Mouse (Mus musculus): ENCODE measurements around the gene Clcn1. TPM values are rescaled to one million over a fixed set of nuclear protein-coding genes. Genes with fewer than 3 reads are reported as not detected.

Clcn1 gene
- polyA plus RNA-seq, 1 experiment = 1.00 TPM

- Histone ChIP-seq H3K4me3 (ENCODE audit: control insufficient read depth, insufficient read depth, low read length) (no peak overlapping the region), H3K4me1 (replicated peaks; ENCODE audit: control insufficient read depth, insufficient read depth, low read length) (peaks cover 18% of the 10 kb centered on the region), H3K27me3 (ENCODE audit: control insufficient read depth, insufficient read depth, low read length) (no peaks in the 10 kb centered on the region), H3K36me3 (ENCODE audit: control insufficient read depth, insufficient read depth, low read length) (peaks cover 35% of the 10 kb centered on the region), H3K27ac (ENCODE audit: control insufficient read depth, insufficient read depth, low read length) (no peak overlapping the region)
- 85% methylated on average over 5 of the region's 5 CpGs for WGBS
- no peak for TF ChIP-seq POLR2A (IDR thresholded peaks at IDR 0.05; ENCODE audit: control insufficient read depth, extremely low read depth, insufficient read depth, low read length, poor library complexity)
- TF ChIP-seq CTCF (IDR thresholded peaks at IDR 0.05; ENCODE audit: borderline replicate concordance, control insufficient read depth, extremely low read depth, insufficient read depth, low read length, poor library complexity) = no peak
- DNase-seq = no peak
Measured at GRCm38 (mm10) chr6:42356913-42357312, 70.4 kb downstream of the Clcn1 start.

GRCm38 (mm10) chr6:42357901-42358300, 71.4 kb downstream of the Clcn1 start:
- no peak for DNase-seq

GRCm38 (mm10) chr6:42358901-42359300, 72.4 kb downstream of the Clcn1 start:
- TF ChIP-seq POLR2A (IDR thresholded peaks at IDR 0.05; ENCODE audit: control insufficient read depth, extremely low read depth, insufficient read depth, low read length, poor library complexity) = no peak
- Histone ChIP-seq H3K36me3 (ENCODE audit: control insufficient read depth, insufficient read depth, low read length) (peaks cover 35% of the 10 kb centered on the region), H3K4me1 (replicated peaks; ENCODE audit: control insufficient read depth, insufficient read depth, low read length) (peaks cover 8% of the 10 kb centered on the region), H3K27me3 (ENCODE audit: control insufficient read depth, insufficient read depth, low read length) (no peaks in the 10 kb centered on the region), H3K4me3 (ENCODE audit: control insufficient read depth, insufficient read depth, low read length) (no peak overlapping the region), H3K27ac (ENCODE audit: control insufficient read depth, insufficient read depth, low read length) (no peak overlapping the region)
- WGBS = 96% methylated on average over 12 of the region's 12 CpGs
- no peak for DNase-seq

More at GRCm38 (mm10) chr6:42357901-42358300, 71.4 kb downstream of the Clcn1 start:
- Histone ChIP-seq H3K4me3 (ENCODE audit: control insufficient read depth, insufficient read depth, low read length) (no peak overlapping the region), H3K4me1 (replicated peaks; ENCODE audit: control insufficient read depth, insufficient read depth, low read length) (peaks cover 14% of the 10 kb centered on the region), H3K27me3 (ENCODE audit: control insufficient read depth, insufficient read depth, low read length) (no peaks in the 10 kb centered on the region), H3K36me3 (ENCODE audit: control insufficient read depth, insufficient read depth, low read length) (peaks cover 35% of the 10 kb centered on the region), H3K27ac (ENCODE audit: control insufficient read depth, insufficient read depth, low read length) (no peak overlapping the region)
- WGBS = 95% methylated on average over 6 of the region's 6 CpGs
- no peak for TF ChIP-seq CTCF (IDR thresholded peaks at IDR 0.05; ENCODE audit: borderline replicate concordance, control insufficient read depth, extremely low read depth, insufficient read depth, low read length, poor library complexity)
- no peak for TF ChIP-seq POLR2A (IDR thresholded peaks at IDR 0.05; ENCODE audit: control insufficient read depth, extremely low read depth, insufficient read depth, low read length, poor library complexity)

- no peak for TF ChIP-seq CTCF (IDR thresholded peaks at IDR 0.05; ENCODE audit: borderline replicate concordance, control insufficient read depth, extremely low read depth, insufficient read depth, low read length, poor library complexity)
- no peak for TF ChIP-seq POLR2A (IDR thresholded peaks at IDR 0.05; ENCODE audit: control insufficient read depth, extremely low read depth, insufficient read depth, low read length, poor library complexity)
- Histone ChIP-seq H3K36me3 (ENCODE audit: control insufficient read depth, insufficient read depth, low read length) (peaks cover 35% of the 10 kb centered on the region), H3K27ac (ENCODE audit: control insufficient read depth, insufficient read depth, low read length) (no peak overlapping the region), H3K4me3 (ENCODE audit: control insufficient read depth, insufficient read depth, low read length) (no peak overlapping the region), H3K27me3 (ENCODE audit: control insufficient read depth, insufficient read depth, low read length) (no peaks in the 10 kb centered on the region), H3K4me1 (replicated peaks; ENCODE audit: control insufficient read depth, insufficient read depth, low read length) (peaks cover 1% of the 10 kb centered on the region; the same call in 1 of the 2 replicates)
- no peak for DNase-seq
- WGBS = 92% methylated on average over 9 of the region's 9 CpGs
Measured at GRCm38 (mm10) chr6:42359364-42360147, 73.1 kb downstream of the Clcn1 start.

GRCm38 (mm10) chr6:42360231-42360840, 73.9 kb downstream of the Clcn1 start:
- Histone ChIP-seq H3K27me3 (ENCODE audit: control insufficient read depth, insufficient read depth, low read length) (no peaks in the 10 kb centered on the region), H3K27ac (ENCODE audit: control insufficient read depth, insufficient read depth, low read length) (no peak overlapping the region), H3K36me3 (ENCODE audit: control insufficient read depth, insufficient read depth, low read length) (peaks cover 35% of the 10 kb centered on the region), H3K4me3 (ENCODE audit: control insufficient read depth, insufficient read depth, low read length) (no peak overlapping the region), H3K4me1 (replicated peaks; ENCODE audit: control insufficient read depth, insufficient read depth, low read length) (no peaks in the 10 kb centered on the region)
- no peak for TF ChIP-seq POLR2A (IDR thresholded peaks at IDR 0.05; ENCODE audit: control insufficient read depth, extremely low read depth, insufficient read depth, low read length, poor library complexity)
- no peak for TF ChIP-seq CTCF (IDR thresholded peaks at IDR 0.05; ENCODE audit: borderline replicate concordance, control insufficient read depth, extremely low read depth, insufficient read depth, low read length, poor library complexity)
- DNase-seq = no peak
- WGBS = 90% methylated on average over 6 of the region's 6 CpGs

GRCm38 (mm10) chr6:42361041-42361895, 74.8 kb downstream of the Clcn1 start:
- WGBS = 96% methylated on average over 13 of the region's 13 CpGs
- TF ChIP-seq CTCF (IDR thresholded peaks at IDR 0.05; ENCODE audit: borderline replicate concordance, control insufficient read depth, extremely low read depth, insufficient read depth, low read length, poor library complexity) (no peak), POLR2A (IDR thresholded peaks at IDR 0.05; ENCODE audit: control insufficient read depth, extremely low read depth, insufficient read depth, low read length, poor library complexity) (no peak)
- no peak for DNase-seq
- H3K27ac ChIP-seq (ENCODE audit: control insufficient read depth, insufficient read depth, low read length) = no peak overlapping the region
- no peaks in the 10 kb centered on the region for H3K4me1 ChIP-seq (replicated peaks; ENCODE audit: control insufficient read depth, insufficient read depth, low read length)
- H3K4me3 ChIP-seq (ENCODE audit: control insufficient read depth, insufficient read depth, low read length) = no peak overlapping the region
- no peaks in the 10 kb centered on the region for H3K27me3 ChIP-seq (ENCODE audit: control insufficient read depth, insufficient read depth, low read length)
- H3K36me3 ChIP-seq (ENCODE audit: control insufficient read depth, insufficient read depth, low read length) = peaks cover 29% of the 10 kb centered on the region

Measured in thymus, adult 2 months (tissue).